Mouse (Mus musculus): ENCODE results near the gene Apobec3.

- TF ChIP-seq GATA1 (IDR thresholded peaks at IDR 0.05; ENCODE audit: low read length) (no peak), TAL1 (IDR thresholded peaks at IDR 0.05; ENCODE audit: low read length) (no peak)
Measured at GRCm38 (mm10) chr15:79900751-79901150, 9.3 kb downstream of the Apobec3 start.
